Mouse (Mus musculus): ENCODE data around the gene Pla2g1b.
"Not testable (repeated sequence)": the region's sequence is repeated elsewhere in the genome, so short reads cannot be mapped to it uniquely, and the experiment has no call there.

Pla2g1b gene

DNA sequence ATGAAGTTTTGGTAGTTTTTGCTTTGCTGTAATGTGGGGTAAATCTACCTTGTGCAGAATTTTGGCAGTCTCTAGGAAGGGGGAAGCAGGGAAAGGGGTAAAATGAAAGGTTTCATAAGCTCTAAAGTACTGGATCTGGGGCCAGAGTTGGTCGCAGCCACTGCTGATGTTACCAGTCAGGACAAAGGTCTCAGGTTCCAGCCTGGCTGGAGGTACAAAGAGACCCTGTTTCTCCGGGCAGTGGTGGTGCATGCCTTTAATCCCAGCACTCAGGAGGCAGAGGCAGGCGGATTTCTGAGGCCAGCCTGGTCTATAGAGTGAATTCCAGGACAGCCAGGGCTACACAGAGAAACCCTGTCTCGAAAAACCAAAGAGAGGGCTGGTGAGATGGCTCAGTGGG, 39.6 kb downstream of the Pla2g1b start:
- not testable (repeated sequence) for DNase-seq (ENCODE audit: low spot score in 2 of 2)

DNA sequence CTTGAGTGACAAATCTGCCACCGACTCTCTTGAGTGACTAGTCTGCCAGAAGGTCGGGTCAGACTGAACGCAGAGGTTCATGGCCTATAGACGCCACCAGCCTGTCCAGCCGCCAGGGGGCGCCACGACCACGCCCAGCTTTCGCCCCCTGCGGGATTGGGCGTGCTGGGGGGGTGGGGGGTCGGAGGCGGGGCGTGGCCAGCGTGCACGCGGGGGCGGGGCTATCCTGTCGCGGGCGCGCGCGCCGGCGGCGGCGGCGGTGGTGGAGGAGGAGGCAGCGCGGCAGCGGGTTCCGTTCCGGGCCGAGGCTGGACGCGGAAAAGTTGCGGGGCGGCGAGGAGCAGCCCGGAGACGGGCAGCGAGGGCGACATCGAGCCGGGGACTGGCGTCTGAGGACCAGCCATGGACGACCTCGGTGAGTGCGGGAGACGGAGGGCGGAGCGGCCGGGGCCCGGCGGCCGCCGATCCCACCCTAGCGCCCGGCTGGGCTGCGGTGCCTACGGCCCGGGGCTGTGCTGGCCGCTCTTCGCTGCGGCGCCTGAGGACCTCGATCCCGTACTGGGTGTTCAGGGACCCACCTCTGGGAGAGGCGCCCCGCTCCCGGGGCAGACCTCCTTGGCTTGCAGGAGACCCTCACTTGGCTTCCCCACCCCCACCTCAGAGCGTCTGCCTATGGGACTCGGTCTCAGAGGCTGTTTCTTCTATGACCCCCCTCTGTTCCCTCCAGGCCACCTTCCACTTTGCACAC, 40.6 kb downstream of the Pla2g1b start, which contains the start of gene Pxn:
Gene Pxn, plus strand, starts transcription at position 223 of the 748 bp plus-strand sequence.
- DNase-seq (ENCODE audit: low spot score in 2 of 2), result peak; percentile 85 to 90

GRCm38 (mm10) chr5:115507267-115507980, 41.4 kb downstream of the Pla2g1b start:
- no peak for DNase-seq (ENCODE audit: low spot score in 2 of 2)

- peak in 1 of 2 experiments; percentile 24 for DNase-seq (ENCODE audit: low spot score in 2 of 2)
Measured at GRCm38 (mm10) chr5:115507981-115508858, 42.2 kb downstream of the Pla2g1b start.

DNA sequence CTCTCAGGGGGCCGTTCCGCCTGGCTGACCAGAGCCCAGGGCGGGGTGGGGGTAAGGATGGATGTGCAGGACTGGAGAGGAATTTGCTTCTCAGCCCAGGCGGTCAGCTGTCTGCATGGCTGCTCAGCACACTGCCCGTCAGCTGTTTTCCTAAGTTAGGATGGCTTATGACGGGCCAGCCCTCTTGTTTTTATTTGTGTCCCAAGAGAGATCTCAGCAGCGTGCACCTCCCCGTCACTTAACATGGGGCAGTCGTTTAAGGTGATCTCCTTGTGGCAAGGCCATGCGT, 42.7 kb downstream of the Pla2g1b start:
- no peak for DNase-seq (ENCODE audit: low spot score in 2 of 2)

GRCm38 (mm10) chr5:115509321-115509761, 43.3 kb downstream of the Pla2g1b start:
- DNase-seq (ENCODE audit: low spot score in 2 of 2), result peak in 1 of 2 experiments; percentile 17

DNA sequence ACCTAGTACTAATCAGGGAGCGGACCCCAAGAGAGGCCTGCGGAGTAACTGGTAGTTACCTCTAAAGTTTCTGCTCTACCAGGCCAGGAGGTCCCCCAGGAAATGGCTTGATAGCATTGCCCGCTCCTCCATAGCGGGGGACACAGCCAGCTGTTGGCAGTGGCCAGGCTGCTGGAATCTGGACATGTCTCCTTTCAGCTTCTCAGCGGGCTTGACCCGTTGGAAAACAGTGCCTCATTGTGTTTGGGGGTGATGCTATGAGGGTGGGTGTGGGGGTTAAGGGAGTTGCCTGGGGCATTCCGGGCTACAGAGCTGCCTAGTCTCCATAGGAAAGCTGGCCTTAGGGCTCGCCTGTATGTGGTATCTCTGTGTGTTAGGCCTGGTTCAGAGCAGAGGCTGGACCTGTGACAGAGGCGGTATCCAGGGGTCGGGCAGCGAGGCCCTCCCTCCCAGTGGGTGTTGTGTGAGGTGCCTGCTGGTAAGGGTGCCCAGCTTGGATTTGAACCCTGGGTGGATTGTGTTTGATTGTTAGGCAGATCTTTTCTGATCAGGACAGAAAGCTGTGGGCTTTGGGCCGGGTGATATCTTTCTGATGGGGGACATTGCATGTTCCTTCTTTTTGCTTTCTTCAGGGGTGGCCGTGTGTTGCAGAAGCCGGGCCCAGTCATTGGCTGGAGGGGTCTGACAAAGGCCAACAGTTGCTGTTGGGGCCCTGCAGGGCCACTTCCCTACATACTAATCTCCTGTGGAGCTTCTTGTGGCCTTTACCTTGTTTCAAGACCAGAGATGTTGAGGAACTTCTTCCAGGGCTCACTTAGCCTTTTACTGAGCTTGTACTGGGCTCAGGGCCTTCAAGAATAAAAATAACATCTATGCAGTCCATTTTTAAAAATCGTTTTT, 44.0 kb downstream of the Pla2g1b start:
- no peak for DNase-seq (ENCODE audit: low spot score in 2 of 2)

- DNase-seq (ENCODE audit: low spot score in 2 of 2), result no peak
Measured at GRCm38 (mm10) chr5:115512375-115512774, 46.3 kb downstream of the Pla2g1b start.

DNA sequence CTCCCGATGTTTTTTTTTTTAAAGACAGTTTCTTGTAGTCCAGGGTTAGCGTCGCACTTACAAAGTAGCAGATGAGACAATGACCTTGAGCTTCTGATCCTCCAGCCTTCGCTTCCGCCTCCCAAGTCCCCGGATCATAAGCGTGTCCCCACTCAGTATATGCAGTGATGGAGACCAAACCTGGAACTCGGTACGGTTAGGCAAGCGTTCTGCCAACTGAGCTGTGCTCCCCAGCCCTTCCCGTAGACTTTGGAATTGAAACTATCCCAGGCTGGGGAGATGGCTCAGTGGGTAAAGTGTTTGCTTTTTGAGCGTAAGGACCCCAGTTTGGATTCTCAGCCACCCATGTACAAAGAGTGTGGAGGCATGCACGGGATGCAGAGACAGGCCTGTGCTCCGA, 47.2 kb downstream of the Pla2g1b start:
- no peak for DNase-seq (ENCODE audit: low spot score in 2 of 2)

DNA sequence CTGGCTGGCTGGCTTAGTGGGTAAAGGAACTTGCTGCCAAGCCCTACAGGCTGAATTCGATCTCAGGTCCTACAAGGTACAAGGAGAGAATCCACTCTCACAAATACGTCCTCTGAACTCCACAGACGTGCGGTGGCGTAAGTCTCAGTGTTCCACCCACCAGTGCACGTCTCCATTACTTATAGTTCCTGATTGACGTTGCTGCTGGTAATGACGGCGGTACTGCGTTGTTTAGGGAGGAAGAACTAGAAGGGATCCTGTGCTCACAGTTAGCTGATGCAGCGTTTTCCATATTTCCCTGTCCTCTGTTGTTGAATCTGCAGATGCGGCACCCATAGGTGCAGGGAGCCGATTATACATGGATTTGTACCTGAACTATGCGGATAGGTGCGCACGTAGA, 47.7 kb downstream of the Pla2g1b start:
- DNase-seq (ENCODE audit: low spot score in 2 of 2), result no peak

- no peak for DNase-seq (ENCODE audit: low spot score in 2 of 2)
Measured at GRCm38 (mm10) chr5:115514346-115514745, 48.3 kb downstream of the Pla2g1b start.

DNA sequence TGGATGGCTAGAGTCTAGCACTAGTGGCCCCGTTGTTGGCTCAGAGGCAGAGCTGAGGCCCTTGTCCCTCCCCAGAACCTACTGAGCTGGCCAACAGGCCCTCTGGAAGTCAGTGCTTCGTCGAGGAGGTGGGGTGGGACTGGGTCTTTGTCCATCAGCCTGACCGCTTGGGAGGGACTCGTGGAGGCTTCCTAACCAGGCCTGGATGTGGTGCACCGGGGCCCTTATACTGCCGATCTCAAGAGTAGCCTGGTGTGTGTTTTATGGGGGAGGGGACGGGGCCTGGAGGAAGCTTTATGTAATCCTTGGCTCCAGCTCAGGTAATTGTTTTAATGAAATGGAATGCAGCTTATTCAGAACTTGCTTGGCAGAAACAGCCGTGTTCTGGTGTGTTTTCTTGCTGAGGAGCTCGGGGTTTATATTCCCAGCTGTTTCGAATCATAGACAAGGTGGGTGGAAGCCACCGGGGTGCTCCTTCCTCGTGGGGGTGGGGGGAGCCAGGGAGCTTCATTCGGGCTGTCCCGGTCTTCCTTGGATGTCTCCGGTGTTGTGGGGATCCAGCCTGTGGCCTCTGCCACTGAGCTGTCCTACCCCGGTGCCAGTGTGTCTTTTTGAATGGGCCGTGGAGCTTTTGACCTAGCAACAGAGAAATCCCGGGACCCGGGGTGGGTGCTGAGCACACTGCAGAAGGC, 49.0 kb downstream of the Pla2g1b start:
- DNase-seq (ENCODE audit: low spot score in 2 of 2), result peak in 1 of 2 experiments; percentile 63

DNA sequence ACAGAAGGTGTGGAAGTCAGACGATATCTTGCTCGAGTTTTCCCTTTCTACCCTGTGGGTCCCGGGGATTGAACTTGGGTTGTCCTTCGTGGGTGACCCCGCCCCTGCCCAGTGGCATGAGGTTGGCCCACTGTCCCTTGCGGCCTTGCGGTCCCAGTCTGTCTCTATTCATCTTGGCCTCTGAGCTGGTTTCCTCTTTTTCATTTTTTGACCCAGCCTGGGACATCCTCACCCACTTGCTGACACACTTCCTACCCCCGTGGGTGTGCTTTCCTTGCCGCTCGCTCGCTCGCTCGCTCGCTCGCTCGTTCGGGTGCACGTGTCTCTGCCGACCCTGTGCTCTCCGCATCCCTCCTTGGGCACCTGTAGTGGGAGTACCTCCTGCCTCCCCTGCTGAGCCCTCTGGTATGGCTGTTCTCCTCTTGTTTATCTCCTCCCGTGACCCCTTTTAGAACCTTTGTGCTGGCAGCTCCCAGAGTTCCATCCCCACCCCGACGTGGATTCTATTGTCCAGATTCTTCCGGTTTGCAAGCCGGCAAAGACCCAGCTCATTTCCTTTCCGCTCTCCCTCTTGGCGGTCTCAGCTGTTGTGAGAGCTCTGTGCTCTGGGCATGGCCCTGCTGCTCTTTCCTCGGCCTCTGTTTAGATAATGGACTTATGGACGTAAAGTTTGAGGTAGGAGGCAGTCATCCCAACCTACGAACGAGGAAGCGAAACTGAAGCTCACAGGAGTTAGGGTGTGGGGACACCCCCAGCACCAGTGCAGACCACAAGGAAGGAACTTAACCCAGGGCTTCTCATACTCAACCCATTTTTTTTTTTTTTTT, 50.2 kb downstream of the Pla2g1b start:
- DNase-seq (ENCODE audit: low spot score in 2 of 2), result no peak

GRCm38 (mm10) chr5:115516908-115517307, 50.8 kb downstream of the Pla2g1b start:
- no peak for DNase-seq (ENCODE audit: low spot score in 2 of 2)

- DNase-seq (ENCODE audit: low spot score in 2 of 2), result no peak
Measured at GRCm38 (mm10) chr5:115517501-115517900, 51.4 kb downstream of the Pla2g1b start.

DNA sequence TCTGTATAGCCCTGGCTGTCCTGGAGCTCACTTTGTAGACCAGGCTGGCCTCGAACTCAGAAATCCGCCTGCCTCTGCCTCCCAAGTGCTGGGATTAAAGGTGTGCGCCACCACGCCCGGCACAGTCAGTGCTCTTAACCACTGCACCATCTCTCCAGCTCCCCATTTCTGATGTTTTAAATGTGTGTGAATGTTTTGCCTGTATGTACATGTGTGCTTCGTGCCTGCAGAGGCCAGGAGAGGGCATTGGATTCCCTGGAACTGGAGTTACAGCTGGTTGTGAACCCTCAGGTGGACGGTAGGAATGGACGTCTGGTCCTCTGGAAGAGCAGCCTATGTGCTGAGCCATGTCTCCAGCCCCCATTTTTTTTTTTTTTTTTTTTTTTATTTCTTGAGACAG, 52.2 kb downstream of the Pla2g1b start:
- DNase-seq (ENCODE audit: low spot score in 2 of 2), result not testable (repeated sequence)

DNA sequence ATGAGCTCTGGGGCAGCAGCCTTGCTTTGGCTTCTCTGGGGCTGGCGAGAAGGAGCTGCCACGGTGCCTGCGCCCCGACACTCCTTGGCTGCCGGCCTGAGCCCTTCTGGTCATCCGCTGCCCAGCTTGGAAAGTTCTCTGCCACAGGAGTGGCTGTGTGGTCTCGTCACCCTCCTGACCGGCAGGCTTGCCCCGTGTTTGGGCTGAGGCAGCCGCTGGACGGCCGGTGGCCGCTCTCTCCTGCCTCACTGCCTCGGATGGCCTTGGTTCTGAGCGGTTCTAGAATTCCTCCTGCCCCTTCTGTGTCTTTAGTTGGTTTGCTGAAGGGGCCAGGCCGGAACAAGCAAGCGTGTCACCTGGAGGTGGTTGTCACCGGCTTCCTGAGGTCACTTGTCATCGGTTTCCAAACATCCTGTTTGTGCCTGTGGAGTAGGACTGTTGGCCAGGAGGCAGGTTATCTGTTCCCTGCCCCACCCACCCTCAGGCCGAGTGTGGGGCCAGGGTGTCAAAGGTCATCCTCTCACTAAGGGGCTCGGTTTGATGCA, 54.3 kb downstream of the Pla2g1b start:
- DNase-seq (ENCODE audit: low spot score in 2 of 2), result peak in 1 of 2 experiments; percentile 21

DNA sequence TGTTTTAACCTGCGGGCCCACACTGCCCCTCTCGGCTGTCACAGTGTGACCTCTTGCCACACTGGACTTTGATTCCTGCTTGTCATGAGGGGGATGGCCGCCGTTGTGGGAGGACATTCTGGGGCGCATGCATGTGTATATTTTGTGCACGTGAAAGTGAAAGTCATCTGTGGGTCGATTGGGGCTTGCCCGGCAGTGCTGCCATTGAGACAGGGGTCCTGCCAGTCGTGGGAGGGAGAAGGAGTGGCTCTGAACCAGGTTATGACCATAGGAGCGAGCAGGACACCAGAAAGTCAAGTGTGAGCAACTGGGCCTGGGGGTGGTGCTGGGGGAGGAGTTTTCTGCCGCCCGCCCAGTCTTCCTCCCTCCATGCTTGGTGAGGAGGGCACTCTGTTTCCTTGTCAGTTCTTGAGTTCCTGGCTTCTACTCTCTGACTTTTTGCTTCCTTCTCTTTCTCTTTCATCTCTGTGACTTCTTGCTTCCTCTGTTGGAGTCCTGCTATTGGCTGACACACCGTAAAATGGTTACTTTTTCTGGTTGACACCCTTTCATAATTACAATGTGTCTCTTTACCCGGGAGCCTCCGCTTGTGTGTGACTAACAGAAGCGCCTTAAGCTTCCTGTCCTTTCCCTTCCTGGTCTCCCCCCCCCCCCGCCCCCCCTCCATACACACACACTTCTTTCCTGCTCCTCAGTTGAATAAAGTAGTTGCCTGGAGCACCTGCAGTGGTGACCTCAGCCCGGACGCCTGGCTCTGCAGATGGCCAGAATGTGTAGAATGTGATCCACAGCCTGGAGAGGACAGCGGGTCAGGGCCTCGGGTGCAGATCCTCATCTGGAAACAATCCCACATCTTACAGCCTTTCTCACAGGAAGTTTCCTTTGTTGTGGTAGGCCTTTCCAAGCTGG, 55.7 kb downstream of the Pla2g1b start:
- no peak for DNase-seq (ENCODE audit: low spot score in 2 of 2)
